Mouse (Mus musculus) brain, adult 2 months (tissue): ENCODE measurements at regions not wholly inside any gene's neighbourhood (a gene's known extent, or its start where the extent isn't known, plus 50 kb on each side); places are given as distances from the start of the nearest gene placed in this dataset.

Experiments used
- DNase-seq: peaks from one replicate; pipeline ENCODE4 v3.0.0; 2011; ENCODE audit warnings: low read depth, low spot score

DNA sequence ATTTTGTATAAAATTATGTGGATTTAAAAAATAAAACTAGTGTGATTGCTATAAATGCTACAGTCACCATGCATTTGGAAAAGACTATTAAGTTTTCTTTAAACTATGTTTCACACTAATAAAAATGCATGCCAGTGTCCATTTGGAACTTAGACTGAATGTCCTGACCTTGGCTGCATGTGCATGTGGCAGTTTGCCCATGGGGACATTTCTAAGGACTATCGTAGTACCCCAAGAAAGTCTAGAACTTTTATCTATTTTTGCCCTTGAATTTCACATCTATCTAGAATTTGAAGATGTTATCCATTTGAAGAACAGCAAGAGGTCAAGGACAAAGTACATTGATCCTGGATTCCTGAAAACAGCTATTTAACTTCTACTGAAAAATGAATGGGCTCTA lies 745.9 kb downstream of the Tmem182 start:
- DNase-seq: no peak

- peak; percentile 23 for DNase-seq
These were observed 750.2 kb downstream of the Tmem182 start for GRCm38 (mm10) chr1:41555607-41556006.

DNA sequence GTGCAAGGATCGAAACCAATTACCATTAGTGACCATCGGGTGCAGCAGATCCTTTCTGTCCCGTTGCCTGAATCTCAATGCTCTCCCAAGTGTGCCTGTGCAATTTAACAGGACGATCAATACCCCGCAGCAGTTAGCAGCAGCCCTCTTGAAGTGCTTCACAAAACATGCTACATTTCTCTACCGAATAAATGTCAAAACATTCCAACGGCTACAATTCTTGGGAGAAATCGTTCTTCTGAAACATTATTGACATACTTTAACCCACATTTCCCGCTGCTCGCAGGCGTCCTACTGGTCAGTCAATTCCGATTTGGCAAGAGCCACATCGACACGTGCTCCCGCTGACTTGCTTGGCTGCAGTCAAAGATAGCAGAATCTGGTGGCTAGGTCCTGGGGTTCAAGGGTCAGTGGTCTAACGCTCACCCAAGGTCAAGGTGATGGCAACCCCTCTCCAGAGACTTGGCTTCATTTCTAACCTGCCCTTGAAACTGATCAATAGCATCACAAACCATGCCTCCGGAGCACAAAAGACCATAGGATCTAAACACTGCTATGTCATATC lies 753.8 kb downstream of the Tmem182 start:
- peak; percentile 9 for DNase-seq

GRCm38 (mm10) chr1:41559991-41560390 lies 754.6 kb downstream of the Tmem182 start:
- peak; percentile 13 for DNase-seq

DNA sequence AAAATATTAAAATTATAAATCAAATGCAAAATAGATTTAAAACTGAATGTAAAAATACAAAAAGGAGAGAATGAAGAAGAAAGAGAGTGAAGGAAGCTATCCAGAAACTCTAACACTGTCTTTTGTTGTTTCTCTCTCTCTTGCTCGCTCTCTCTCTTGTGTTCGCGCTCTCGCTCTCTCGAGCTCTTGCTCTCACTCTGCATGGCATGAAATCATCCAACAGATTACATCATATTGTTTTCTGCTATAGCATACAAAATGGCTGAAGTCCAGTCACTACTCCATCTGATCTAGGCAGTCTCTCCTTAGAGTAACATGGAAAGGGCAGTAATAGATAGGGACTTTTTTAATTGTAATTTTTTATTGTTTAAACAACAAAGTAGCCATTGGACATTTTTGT lies 798.1 kb downstream of the Tmem182 start:
- no peak for DNase-seq

DNA sequence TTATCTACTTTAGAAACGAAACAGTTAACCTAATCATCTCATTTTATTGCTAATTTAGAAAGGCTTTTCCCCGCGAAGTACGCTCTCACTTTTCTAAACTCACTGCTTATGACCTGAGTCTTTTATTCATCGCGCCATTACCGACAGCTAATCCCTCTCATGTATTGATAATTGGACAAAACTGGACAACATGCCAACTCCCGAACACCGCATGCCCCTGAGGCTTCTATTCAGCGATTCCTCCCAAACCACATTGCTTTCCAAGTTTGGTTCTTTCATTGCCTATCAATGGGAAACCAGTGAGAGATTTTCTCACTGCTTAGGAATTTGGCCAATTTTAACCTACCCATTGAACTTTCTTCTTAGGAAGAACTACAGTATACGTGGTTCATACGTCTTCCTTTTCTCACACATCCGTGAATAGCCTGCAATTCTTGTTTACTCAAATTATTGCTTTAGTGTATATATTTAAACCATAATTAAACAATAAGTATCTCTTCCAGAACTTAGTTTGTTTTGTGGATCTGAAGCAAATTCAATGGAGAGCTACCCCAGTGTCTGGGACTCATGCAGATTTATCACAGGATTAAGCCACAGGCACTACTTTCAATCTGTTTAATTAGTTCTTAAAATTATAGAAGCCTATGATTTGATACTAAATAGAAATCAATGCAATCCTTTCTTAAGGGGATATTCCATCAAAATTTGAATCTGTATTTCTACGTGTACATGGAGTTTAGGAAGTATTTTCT lies 799.8 kb downstream of the Tmem182 start:
- DNase-seq: peak; percentile 2

DNA sequence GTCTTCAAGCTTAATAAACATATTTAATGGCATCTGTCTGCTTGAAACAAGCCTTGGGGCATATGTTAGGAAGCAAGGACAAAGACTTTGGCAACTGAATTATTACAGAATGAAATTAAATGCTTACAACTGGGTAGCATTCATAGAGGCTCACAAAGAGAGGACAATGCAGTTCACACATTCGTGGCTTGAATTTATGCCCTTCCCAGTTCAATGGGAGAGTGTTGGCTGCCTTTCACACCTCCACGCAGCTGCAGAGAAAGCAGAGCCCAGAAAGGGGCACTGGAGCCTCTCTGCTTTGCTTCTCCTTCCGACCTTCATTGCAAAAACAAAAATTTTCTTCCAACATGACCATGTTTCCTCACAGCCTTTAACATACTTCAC lies 800.3 kb downstream of the Tmem182 start:
- peak; percentile 26 for DNase-seq

DNA sequence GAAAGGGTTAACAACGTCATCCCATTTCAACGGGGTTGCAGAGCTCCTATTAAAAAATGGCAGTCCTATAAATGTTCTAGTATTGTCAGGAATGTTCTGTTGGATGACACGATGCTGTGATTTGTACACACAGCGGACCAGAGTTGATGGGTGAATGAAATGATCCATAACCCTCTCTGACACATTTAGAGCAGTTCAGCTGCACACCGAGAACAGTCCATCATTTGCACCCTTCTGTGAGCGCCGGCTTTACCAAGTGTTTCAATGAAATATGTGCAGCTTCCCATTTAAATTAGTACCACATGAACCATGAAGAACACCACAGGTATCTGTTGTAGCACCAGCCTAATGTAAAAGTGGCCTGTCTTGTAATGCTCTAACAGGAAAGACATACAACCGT lies 805.4 kb downstream of the Tmem182 start:
- no peak for DNase-seq

- no peak for DNase-seq
These were observed 846.4 kb downstream of the Tmem182 start for GRCm38 (mm10) chr1:41651804-41652203.

DNA sequence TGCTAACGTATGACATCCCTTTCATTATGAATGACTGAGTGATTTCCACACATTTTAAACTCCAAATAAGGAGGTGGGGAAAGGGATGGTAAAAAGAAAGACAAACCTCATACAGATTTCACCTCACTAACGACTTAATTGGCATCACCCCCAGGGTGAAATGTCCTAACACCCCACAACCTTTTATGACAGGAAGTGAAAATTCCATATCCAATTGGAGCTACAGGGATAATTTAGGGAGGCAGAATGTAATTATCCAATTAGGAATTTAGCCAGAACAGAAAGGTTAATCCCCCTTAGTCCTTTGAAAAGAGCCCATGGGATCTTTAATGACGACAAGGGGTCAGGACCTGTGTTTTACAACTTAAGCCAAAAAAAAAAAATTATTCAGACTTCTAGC lies 846.8 kb downstream of the Tmem182 start:
- no peak for DNase-seq

DNA sequence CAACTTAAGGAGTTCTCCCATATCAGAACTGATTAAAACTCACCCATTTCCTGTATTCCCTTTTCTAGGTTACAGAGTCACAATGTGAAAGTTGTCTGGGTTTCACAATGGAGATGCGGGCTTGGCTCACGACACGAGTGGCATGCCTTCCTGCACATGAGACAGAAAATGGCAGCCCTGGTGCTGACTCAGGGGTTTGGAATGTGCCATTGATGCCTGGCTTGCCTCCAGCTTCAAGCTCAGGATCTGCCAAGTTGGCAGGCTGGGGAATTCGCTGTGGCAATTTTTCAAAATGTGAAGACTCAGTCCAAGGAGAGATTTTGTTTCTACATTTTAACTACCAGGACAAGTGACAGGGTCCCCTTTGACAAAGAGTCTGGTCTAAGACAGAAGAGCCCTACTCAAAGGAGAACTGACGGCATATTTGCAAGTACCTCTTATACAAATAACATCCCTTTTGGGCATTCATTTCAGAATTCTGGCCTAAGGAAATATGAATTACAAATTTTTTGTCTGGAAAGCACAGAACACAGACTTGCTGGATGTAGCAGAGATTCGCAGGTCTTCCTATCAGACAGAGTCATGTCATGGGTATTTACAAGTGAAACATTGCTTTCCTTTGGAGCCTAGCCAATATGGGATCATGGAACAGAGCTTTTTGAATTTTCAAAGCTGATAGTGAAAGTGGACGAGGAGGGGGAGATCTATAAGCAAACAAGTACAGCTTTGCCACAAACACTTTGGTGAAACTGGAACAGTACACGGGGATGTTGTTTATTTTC lies 847.4 kb downstream of the Tmem182 start:
- peak; percentile 64 for DNase-seq

DNA sequence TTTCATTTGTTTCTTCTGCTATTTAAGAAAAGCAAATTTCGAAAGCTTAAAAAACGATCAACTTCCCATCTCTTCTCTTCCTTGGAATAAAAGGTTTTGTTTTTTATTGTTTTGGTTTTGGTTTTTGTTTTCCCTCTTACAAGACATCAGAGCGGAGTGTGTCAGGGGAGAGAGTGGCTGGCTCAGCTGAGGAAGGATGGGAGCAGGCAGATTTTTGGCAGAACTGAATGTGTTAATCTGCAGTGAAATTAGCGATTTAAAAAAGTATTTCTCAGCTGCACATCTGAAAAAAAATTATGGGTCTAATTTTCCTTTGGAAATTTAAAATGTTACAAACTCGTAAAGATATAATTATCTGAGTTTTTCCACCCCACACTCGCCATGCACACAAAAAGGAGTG lies 868.7 kb downstream of the Tmem182 start:
- no peak for DNase-seq

- no peak for DNase-seq
These were observed 869.9 kb downstream of the Tmem182 start for GRCm38 (mm10) chr1:41675345-41675744.

DNA sequence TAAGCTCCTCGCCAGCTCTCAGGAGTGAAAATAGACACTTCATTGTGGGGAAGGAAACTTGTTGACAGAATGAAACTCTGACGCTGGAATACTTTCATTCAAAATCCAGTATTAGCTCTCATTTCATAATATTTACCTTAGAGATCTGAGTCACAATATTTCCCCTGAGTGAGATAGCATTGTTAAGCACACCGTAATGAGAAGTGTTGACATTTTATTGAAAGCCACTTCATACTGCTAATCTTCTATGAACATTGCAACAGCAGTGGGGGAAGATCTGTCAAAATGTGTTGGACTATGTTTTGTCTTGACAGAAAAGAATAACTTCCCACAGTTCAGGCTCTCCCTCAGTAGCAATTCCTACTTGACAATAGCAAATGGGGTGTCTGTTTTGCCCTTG lies 900.3 kb downstream of the Tmem182 start:
- DNase-seq: no peak

DNA sequence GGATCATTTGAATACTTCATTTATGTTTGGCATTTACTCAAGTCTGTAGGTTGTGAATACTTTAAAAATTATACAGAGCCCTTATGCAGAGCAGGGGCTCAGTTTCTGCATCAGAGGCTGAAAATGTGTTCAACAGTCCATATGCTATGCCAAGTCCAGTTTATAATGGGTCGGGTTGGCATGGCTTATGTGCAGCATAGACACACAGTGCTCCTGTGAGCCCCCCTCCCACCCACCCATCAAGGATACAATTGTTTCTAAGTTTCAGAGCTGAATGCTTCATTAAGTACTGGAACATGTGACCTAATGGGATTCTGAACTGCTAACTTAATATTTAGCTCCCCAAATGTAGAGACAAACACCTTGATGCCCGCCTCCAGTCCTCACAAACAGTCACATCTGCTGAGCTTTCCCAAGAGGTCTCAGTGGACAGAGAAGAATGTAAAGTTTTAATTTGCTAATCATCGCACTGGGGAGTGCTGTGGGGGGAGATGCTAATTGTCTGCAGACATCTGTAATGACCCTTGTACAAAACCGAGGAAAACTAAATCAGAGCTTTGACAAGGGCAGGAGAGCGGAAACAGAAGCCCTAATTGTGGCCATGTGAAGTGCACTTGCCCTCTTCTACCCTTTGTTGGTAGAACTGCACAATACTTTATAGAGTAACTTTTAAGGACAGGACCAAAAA lies 937.4 kb downstream of the Tmem182 start:
- DNase-seq: no peak

DNA sequence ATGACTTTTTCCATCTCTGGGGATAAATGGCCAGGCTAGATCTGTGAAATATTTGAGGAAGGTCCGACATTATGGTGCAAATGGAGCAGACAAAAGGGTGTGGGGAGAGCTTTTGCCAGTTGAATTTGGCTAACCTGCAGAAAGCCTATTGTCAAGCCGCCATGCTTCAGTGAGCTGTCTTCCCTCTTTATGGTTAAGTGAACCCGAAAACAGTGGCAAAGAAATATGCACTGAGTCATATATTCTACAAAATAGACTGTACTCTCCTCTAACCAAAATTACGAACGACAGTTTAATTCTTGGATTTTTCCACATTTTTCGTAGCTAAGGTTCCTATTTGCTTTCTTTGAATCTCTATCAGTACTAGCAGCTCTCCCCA lies 937.9 kb downstream of the Tmem182 start:
- DNase-seq: no peak

GRCm38 (mm10) chr1:41744531-41744930 lies 939.1 kb downstream of the Tmem182 start:
- no peak for DNase-seq

DNA sequence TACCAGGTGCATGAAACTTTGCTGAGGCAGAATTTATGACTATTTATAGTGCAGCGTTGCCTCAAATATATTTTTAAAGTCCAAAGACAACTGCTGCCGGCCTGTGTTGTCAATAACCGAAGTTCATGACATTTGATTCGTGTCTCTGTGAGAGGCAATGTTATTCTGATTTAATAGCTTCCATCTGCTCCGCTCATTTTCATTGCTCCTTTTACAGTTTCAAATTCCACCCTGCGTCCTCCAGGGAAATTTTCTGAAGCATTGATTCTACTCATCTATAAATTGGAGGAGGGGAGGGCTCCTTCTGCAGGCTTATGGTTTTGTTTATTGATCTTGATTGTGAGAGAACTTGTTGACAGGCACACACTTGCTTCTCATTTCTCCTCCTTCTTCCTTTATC lies 936.2 kb upstream of the Pou3f3 start:
- DNase-seq: no peak
